Mouse (Mus musculus): Measurements from ENCODE around the gene Tbkbp1. TPM values are rescaled to one million over a fixed set of nuclear protein-coding genes. Genes with fewer than 3 reads are reported as not detected.
"Not testable (repeated sequence)": the region's sequence is repeated elsewhere in the genome, so short reads cannot be mapped to it uniquely, and the experiment has no call there.

The Tbkbp1 gene
- 2.8 and 3.6 TPM in 2 replicates for polyA plus RNA-seq (2014; fragmentation: Nextera tagmentation; extraction: Ambion mirVana)

DNA sequence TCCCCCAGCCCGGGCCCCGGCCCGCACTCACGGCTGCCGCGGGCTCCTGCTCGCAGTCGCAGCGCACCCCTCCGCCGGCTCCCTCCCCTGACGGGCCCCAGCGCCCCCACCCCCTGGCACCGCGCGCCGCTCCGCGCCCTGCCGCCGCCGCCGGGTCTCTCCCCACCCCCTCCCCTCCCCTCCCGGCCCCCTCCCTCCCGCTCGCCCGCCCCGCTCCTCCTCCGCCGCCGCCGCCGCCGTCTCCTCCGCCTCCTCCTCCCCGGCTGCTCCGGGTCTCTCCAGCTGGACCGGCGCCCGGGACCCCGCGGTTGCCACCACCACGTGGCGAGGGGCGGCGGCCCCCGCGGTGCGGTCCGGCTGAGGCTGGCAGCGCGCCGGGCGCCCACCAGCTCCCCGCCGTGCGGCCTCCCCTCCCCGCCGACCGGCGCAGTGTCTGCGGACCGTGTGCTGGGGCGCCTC, at the start of gene Tbkbp1:
Gene Tbkbp1 (minus strand): TSS at position 153 of the 459 bp plus-strand sequence.
- WGBS = 0% methylated on average over 27 of the region's 64 CpGs
- H3K9me3 ChIP-seq (ENCODE audit: control insufficient read depth, low read length) = no peaks in the 10 kb centered on the region
- peaks cover 15% of the 10 kb centered on the region for H3K27me3 ChIP-seq (ENCODE audit: control insufficient read depth, insufficient read depth, low read length)
- peak within 1 kb of the TSS; percentile 87 for H3K4me2 ChIP-seq
- H3K4me1 ChIP-seq (ENCODE audit: control insufficient read depth, insufficient read depth, low read length) = peaks cover 17% of the 10 kb centered on the region
- H3K36me3 ChIP-seq (ENCODE audit: control insufficient read depth, insufficient read depth, low read length) = no peaks in the 10 kb centered on the region; the same call in 1 of the 2 replicates
- peak; percentile 64 for ATAC-seq (ENCODE audit: low FRiP score)
- H3K27ac ChIP-seq (ENCODE audit: low read depth, low read length) = peak within 1 kb of the TSS; percentile 84
- peak; percentile 90 for DNase-seq (ENCODE audit: low spot score, missing footprints)
- H3K9ac ChIP-seq (ENCODE audit: low read length) = peak within 1 kb of the TSS; percentile 80
- H3K4me3 ChIP-seq (ENCODE audit: low read depth, low read length) = peak within 1 kb of the TSS; percentile 83

DNA sequence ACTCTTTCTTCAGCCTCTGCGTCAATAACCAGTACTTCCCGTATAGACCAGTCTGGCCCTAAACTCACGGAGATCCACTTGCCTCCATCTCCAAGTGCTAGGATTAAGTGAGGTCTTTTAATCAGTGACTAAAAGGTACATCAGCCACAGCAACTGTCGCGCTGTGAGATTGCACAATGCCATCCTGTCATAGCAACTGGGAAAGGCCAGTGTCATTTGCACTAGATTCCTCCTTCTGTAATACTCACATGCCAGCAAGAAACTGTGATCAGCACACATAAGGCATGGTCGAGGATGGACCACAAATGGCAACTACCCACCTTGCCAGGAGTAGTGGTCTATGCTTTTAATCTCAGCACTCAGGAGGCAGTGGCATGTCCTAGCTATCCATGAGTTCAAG, 48.2 kb upstream of the Tbkbp1 start:
- ATAC-seq (ENCODE audit: low FRiP score) (no peak), DNase-seq (ENCODE audit: low spot score, missing footprints) (no peak)
- H3K36me3 ChIP-seq (ENCODE audit: control insufficient read depth, insufficient read depth, low read length) = no peaks in the 10 kb centered on the region
- H3K9me3 ChIP-seq (ENCODE audit: control insufficient read depth, low read length) = no peaks in the 10 kb centered on the region
- no peak overlapping the region for H3K4me3 ChIP-seq (ENCODE audit: low read depth, low read length)
- WGBS = 88% methylated on average over 6 of the region's 6 CpGs
- H3K27ac ChIP-seq (ENCODE audit: low read depth, low read length) = no peak overlapping the region
- no peak overlapping the region for H3K4me2 ChIP-seq
- no peak overlapping the region for H3K9ac ChIP-seq (ENCODE audit: low read length)
- H3K4me1 ChIP-seq (ENCODE audit: control insufficient read depth, insufficient read depth, low read length) = no peaks in the 10 kb centered on the region
- H3K27me3 ChIP-seq (ENCODE audit: control insufficient read depth, insufficient read depth, low read length) = no peaks in the 10 kb centered on the region

DNA sequence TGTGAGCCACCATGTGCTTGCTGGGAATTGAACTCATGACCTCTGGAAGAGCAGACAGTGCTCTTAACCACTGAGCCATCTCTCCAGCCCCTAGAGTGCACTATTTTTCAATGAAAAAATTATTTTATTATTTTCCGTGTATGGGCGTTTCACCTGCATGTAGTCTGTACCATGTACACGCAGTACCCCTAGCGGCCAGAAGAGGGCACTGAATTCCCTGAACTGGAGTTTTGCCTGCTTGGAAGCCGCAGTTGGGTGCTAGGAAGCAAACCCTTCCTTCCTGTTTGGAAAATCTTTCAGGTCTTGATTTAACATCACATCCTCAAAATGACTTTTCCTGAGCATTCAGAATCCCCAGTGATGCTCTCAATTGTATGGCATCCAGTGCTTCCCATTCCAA, 47.3 kb upstream of the Tbkbp1 start:
- Histone ChIP-seq H3K4me3 (ENCODE audit: low read depth, low read length) (no peak overlapping the region), H3K36me3 (ENCODE audit: control insufficient read depth, insufficient read depth, low read length) (no peaks in the 10 kb centered on the region), H3K27ac (ENCODE audit: low read depth, low read length) (no peak overlapping the region), H3K9me3 (ENCODE audit: control insufficient read depth, low read length) (no peaks in the 10 kb centered on the region), H3K9ac (ENCODE audit: low read length) (no peak overlapping the region), H3K4me1 (ENCODE audit: control insufficient read depth, insufficient read depth, low read length) (no peaks in the 10 kb centered on the region), H3K4me2 (no peak overlapping the region), H3K27me3 (ENCODE audit: control insufficient read depth, insufficient read depth, low read length) (no peaks in the 10 kb centered on the region)
- DNase-seq (ENCODE audit: low spot score, missing footprints) (peak; percentile 89), ATAC-seq (ENCODE audit: low FRiP score) (no peak)
- 21% methylated on average over 5 of the region's 5 CpGs for WGBS

DNA sequence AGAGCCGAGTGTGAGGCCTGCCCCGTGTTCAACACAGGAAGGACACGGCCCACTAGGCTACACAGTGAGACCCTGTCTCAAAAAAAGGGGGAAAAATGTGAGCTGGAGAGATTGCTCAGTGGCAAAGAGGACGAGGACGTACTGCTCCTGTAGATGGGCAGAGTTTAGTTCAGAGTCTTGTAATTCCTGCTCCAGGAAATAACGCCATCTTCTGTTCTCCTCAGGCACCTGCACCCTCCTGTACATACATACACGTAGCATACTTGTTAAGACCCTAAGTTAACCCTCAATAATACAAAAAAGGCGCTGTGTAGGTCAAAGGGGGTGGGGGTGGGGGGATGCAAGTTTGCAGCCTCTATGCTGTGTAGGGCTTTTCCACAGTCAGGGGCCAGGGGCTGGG, 45.7 kb upstream of the Tbkbp1 start:
- WGBS = 80% methylated on average over 8 of the region's 8 CpGs
- H3K4me3 ChIP-seq (ENCODE audit: low read depth, low read length) = no peak overlapping the region
- ATAC-seq (ENCODE audit: low FRiP score) (no peak), DNase-seq (ENCODE audit: low spot score, missing footprints) (no peak)
- no peak overlapping the region for H3K27ac ChIP-seq (ENCODE audit: low read depth, low read length)
- no peaks in the 10 kb centered on the region for H3K27me3 ChIP-seq (ENCODE audit: control insufficient read depth, insufficient read depth, low read length)
- H3K9me3 ChIP-seq (ENCODE audit: control insufficient read depth, low read length) = no peaks in the 10 kb centered on the region
- no peak overlapping the region for H3K9ac ChIP-seq (ENCODE audit: low read length)
- no peaks in the 10 kb centered on the region for H3K4me1 ChIP-seq (ENCODE audit: control insufficient read depth, insufficient read depth, low read length)
- H3K4me2 ChIP-seq = no peak overlapping the region
- H3K36me3 ChIP-seq (ENCODE audit: control insufficient read depth, insufficient read depth, low read length) = no peaks in the 10 kb centered on the region

DNA sequence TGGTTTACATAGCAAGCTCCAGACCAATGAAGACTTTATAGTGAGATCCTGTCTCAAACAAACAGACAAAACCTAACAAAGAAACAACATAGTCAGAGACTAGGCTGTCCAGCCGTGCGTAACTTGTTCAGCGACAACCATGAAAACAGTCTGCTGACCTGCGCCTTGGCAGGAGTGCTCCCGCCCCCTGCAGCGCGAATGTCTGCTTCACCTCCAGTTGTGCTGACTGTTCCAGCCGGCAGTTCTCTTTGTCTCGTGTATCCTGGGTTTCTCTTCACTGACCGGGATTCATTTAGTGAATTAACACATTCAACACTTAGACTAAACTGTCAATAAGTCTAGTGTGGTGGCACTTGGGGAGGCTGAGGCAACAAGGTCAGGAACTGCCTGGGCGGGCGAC, 45.2 kb upstream of the Tbkbp1 start:
- 67% methylated on average over 12 of the region's 12 CpGs for WGBS
- no peak for ATAC-seq (ENCODE audit: low FRiP score)
- no peaks in the 10 kb centered on the region for H3K9me3 ChIP-seq (ENCODE audit: control insufficient read depth, low read length)
- H3K27me3 ChIP-seq (ENCODE audit: control insufficient read depth, insufficient read depth, low read length) = no peaks in the 10 kb centered on the region
- H3K36me3 ChIP-seq (ENCODE audit: control insufficient read depth, insufficient read depth, low read length) = no peaks in the 10 kb centered on the region
- no peak overlapping the region for H3K4me3 ChIP-seq (ENCODE audit: low read depth, low read length)
- no peak overlapping the region for H3K27ac ChIP-seq (ENCODE audit: low read depth, low read length)
- no peak for DNase-seq (ENCODE audit: low spot score, missing footprints)
- H3K4me2 ChIP-seq = no peak overlapping the region
- H3K9ac ChIP-seq (ENCODE audit: low read length) = no peak overlapping the region
- no peaks in the 10 kb centered on the region for H3K4me1 ChIP-seq (ENCODE audit: control insufficient read depth, insufficient read depth, low read length)

DNA sequence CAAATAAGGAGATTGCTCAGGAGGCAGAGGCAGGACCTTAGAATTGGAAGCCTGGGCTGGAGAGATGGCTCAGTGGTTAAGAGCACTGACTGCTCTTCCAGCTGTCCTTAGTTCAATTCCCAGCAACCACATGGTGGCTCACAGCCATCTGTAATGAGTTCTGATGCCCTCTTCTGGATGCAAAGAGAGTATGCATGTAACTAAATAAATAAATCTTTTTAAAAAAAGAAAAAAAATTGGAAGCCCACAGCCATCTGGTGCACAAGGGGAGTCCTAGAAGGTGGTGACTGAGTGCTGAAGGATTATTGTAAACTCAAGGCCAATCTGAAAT, 41.3 kb upstream of the Tbkbp1 start:
- H3K27ac ChIP-seq (ENCODE audit: low read depth, low read length) = no peak overlapping the region
- no peaks in the 10 kb centered on the region for H3K9me3 ChIP-seq (ENCODE audit: control insufficient read depth, low read length)
- no peak for DNase-seq (ENCODE audit: low spot score, missing footprints)

DNA sequence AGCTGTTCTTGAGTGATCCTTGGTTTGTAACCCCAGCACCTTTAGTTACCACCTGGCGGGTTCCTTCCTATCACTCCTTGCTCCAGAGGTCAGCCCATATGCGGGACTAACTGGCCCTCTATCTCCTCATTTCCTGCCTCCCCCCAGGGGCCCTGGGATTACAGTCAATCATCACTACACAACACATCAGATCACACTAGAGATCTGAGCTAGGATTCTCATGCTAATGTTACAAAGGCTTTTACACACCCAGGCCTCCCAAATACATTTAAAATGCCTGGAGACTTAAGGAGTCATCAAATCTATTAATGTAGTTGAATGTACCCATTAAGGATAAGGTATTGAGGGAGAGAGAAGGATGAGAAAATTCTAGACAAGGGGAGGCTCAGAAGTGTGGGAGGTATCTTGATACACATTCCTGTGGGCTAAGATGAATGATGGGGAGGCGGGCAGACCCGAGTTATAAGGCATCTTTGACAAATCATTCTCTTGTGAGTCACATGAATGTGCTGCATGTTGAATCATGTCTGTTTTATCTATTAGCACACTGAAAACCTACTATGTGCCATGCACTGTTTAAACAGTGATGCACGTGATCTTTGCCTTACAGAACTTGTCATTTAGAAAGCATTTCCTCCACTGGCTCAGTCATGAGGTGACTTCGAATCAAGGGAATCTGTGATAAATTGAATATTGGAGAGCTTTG, 40.8 kb upstream of the Tbkbp1 start:
- Histone ChIP-seq H3K36me3 (ENCODE audit: control insufficient read depth, insufficient read depth, low read length) (no peaks in the 10 kb centered on the region), H3K9me3 (ENCODE audit: control insufficient read depth, low read length) (no peaks in the 10 kb centered on the region), H3K27ac (ENCODE audit: low read depth, low read length) (no peak overlapping the region), H3K9ac (ENCODE audit: low read length) (no peak overlapping the region), H3K4me2 (no peak overlapping the region), H3K27me3 (ENCODE audit: control insufficient read depth, insufficient read depth, low read length) (no peaks in the 10 kb centered on the region), H3K4me3 (ENCODE audit: low read depth, low read length) (no peak overlapping the region), H3K4me1 (ENCODE audit: control insufficient read depth, insufficient read depth, low read length) (peaks cover 7% of the 10 kb centered on the region; the same call in 1 of the 2 replicates)
- no peak for DNase-seq (ENCODE audit: low spot score, missing footprints)
- 81% methylated on average over 6 of the region's 6 CpGs for WGBS
- ATAC-seq (ENCODE audit: low FRiP score) = no peak

More for the DNA sequence above, 41.3 kb upstream of the Tbkbp1 start:
- H3K27me3 ChIP-seq (ENCODE audit: control insufficient read depth, insufficient read depth, low read length) = no peaks in the 10 kb centered on the region
- H3K9ac ChIP-seq (ENCODE audit: low read length) = no peak overlapping the region
- no peaks in the 10 kb centered on the region for H3K36me3 ChIP-seq (ENCODE audit: control insufficient read depth, insufficient read depth, low read length)
- H3K4me2 ChIP-seq = no peak overlapping the region
- peaks cover 7% of the 10 kb centered on the region; the same call in 1 of the 2 replicates for H3K4me1 ChIP-seq (ENCODE audit: control insufficient read depth, insufficient read depth, low read length)
- ATAC-seq (ENCODE audit: low FRiP score) = no peak
- H3K4me3 ChIP-seq (ENCODE audit: low read depth, low read length) = no peak overlapping the region

DNA sequence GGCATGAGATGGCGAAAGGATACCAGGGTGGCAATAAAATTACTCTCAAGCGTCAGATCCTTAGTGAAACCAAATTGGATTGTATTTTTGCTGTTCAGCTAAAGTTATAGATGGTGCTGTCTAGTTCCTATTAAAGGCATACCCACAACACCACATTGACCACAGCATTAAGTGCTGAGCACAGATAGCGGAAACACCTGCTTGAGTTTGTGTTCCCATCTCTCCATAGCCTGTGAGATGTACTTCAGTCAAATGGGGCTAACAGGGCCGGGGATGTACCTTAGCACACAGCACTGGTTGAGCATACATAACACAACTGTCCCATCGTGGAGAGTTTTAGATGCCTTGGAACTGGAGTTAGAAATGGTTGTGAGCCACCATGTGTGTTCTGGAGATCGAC, 39.7 kb upstream of the Tbkbp1 start:
- Histone ChIP-seq H3K27ac (ENCODE audit: low read depth, low read length) (no peak overlapping the region), H3K4me2 (no peak overlapping the region), H3K36me3 (ENCODE audit: control insufficient read depth, insufficient read depth, low read length) (peaks cover 4% of the 10 kb centered on the region; the same call in 1 of the 2 replicates), H3K9ac (ENCODE audit: low read length) (no peak overlapping the region), H3K4me1 (ENCODE audit: control insufficient read depth, insufficient read depth, low read length) (peaks cover 12% of the 10 kb centered on the region), H3K4me3 (ENCODE audit: low read depth, low read length) (no peak overlapping the region), H3K9me3 (ENCODE audit: control insufficient read depth, low read length) (no peaks in the 10 kb centered on the region), H3K27me3 (ENCODE audit: control insufficient read depth, insufficient read depth, low read length) (no peaks in the 10 kb centered on the region)
- no peak for ATAC-seq (ENCODE audit: low FRiP score)
- 95% methylated on average over 6 of the region's 6 CpGs for WGBS
- DNase-seq (ENCODE audit: low spot score, missing footprints) = no peak

DNA sequence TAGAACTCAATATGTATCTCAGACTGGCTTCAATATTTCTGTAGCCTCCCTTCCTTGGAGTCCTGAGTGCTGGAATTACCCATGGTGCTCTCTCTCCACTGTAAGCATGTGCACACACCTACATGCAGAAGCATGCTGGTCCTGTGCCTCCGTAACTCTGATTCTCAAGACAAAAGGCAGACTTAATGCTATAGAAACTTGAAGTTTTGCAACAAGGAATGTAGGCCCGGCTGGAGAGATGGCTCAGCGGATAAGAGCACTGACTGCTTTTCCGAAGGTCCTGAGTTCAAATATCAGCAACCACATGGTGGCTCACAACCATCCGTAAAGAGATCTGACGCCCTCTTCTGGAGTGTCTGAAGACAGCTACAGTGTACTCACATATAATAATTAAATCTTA, 38.4 kb upstream of the Tbkbp1 start:
- Histone ChIP-seq H3K4me2 (peak overlapping the region; percentile 87), H3K4me1 (ENCODE audit: control insufficient read depth, insufficient read depth, low read length) (peaks cover 24% of the 10 kb centered on the region)
- not testable (repeated sequence) for H3K9ac ChIP-seq (ENCODE audit: low read length); H3K27me3 ChIP-seq (ENCODE audit: control insufficient read depth, insufficient read depth, low read length); H3K36me3 ChIP-seq (ENCODE audit: control insufficient read depth, insufficient read depth, low read length); H3K4me3 ChIP-seq (ENCODE audit: low read depth, low read length); ATAC-seq (ENCODE audit: low FRiP score); H3K9me3 ChIP-seq (ENCODE audit: control insufficient read depth, low read length); H3K27ac ChIP-seq (ENCODE audit: low read depth, low read length); DNase-seq (ENCODE audit: low spot score, missing footprints)
- 91% methylated on average over 6 of the region's 6 CpGs for WGBS

All from midbrain, embryonic 11.5 days (tissue).